ENCODE assay signal across 9 mouse cellular contexts in the genomic region with DNA sequence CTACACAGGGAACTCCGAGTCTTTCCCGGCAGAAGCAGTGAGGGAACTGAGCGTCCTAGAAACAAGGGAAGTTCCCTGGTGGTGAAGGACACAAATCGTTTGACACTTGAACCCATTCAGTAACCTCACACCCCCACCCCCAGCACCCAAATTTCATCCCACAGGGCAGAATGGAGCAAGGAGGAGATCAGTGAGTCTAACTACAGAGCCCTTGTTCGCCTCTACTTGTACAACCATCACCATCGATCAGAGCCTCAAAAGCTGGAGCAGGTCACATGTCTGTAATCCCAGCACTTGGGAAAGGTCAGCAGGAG. TPM values are rescaled to one million over a fixed set of nuclear protein-coding genes. Genes with fewer than 3 reads are reported as not detected.
DNase-seq lines count a peak whose midpoint lies in the region; ATAC-seq lines count a peak whose summit lies in the region.
"Had no signal": no experiment of that assay in that cellular context is flagged by ENCODE, and none has a peak within 500 bp of the region (broad histone marks: within the 10 kb centered on the region; RNA-seq: fewer than 3 reads in every experiment).

No protein-coding gene starts in this region.

- no peak for ATAC-seq in heart, embryonic 15.5 days (replicated peaks; ENCODE audit: insufficient number of reproducible peaks, insufficient read depth, low FRiP score, low read depth)
- ATAC-seq in midbrain, embryonic 15.5 days (replicated peaks) = no peak
- ATAC-seq in intestine, embryonic 16.5 days = no peak
- peak; percentile 1; the same call in 1 of the 2 replicates for ATAC-seq in stomach, embryonic 15.5 days (ENCODE audit: insufficient read depth, low FRiP score, low read depth)
- no peak for ATAC-seq in inflammation-experienced regulatory T-cells, adult 6 months

- H3K4me3 ChIP-seq in heart, embryonic 15.5 days = no peak overlapping the region
- no peak overlapping the region; the same call in 1 of the 2 replicates for H3K4me3 ChIP-seq in midbrain, embryonic 10.5 days
- H3K4me3 ChIP-seq in midbrain, embryonic 15.5 days = no peak overlapping the region
- 0 out of 2 replicates have a peak overlapping the region, but pooled peaks have one; percentile 63 for H3K4me3 ChIP-seq in intestine, embryonic 16.5 days (ENCODE audit: low read length)
- peak overlapping the region; percentile 65; the same call in 1 of the 2 replicates for H3K4me3 ChIP-seq in stomach, embryonic 15.5 days (replicated peaks)
- H3K4me3 ChIP-seq: neural tube, embryonic 12.5 days had no signal

- no peak overlapping the region for H3K9ac ChIP-seq in heart, embryonic 15.5 days
- H3K9ac ChIP-seq in midbrain, embryonic 15.5 days = no peak overlapping the region
- peak overlapping the region; percentile 53 for H3K9ac ChIP-seq in intestine, embryonic 16.5 days (ENCODE audit: low read depth, low read length)
- no peak overlapping the region for H3K9ac ChIP-seq in stomach, embryonic 15.5 days
- H3K9ac ChIP-seq: neural tube, embryonic 12.5 days had no signal

- peaks cover 7% of the 10 kb centered on the region for H3K27me3 ChIP-seq in heart, embryonic 15.5 days
- H3K27me3 ChIP-seq in midbrain, embryonic 10.5 days (ENCODE audit: low read depth, poor library complexity, severe bottlenecking) = no peaks in the 10 kb centered on the region; the same call in 1 of the 2 replicates
- H3K27me3 ChIP-seq in midbrain, embryonic 15.5 days (replicated peaks) = no peaks in the 10 kb centered on the region
- no peaks in the 10 kb centered on the region for H3K27me3 ChIP-seq in intestine, embryonic 16.5 days (replicated peaks; ENCODE audit: control insufficient read depth, insufficient read depth, low read length)
- no peaks in the 10 kb centered on the region for H3K27me3 ChIP-seq in stomach, embryonic 15.5 days (replicated peaks)
- H3K27me3 ChIP-seq: neural tube, embryonic 12.5 days had no signal

- WGBS in heart, embryonic 15.5 days = 43% methylated on average over 6 of the region's 6 CpGs
- 63% methylated on average over 6 of the region's 6 CpGs for WGBS in midbrain, embryonic 10.5 days
- WGBS in midbrain, embryonic 15.5 days = 61% methylated on average over 6 of the region's 6 CpGs
- 33% methylated on average over 6 of the region's 6 CpGs for WGBS in intestine, embryonic 16.5 days
- 28% methylated on average over 6 of the region's 6 CpGs for WGBS in stomach, embryonic 15.5 days

- DNase-seq in heart, adult 9 months (ENCODE audit: low spot score in 2 of 2) = no peak
- no peak for DNase-seq in midbrain, embryonic 10.5 days (ENCODE audit: low spot score)
- no peak for DNase-seq in layer of hippocampus, adult 11-12 months (ENCODE audit: low spot score)

- peak overlapping the region; percentile 90 for H3K27ac ChIP-seq in heart, embryonic 15.5 days
- peak overlapping the region; percentile 80; the same call in 1 of the 2 replicates for H3K27ac ChIP-seq in midbrain, embryonic 10.5 days (replicated peaks)
- H3K27ac ChIP-seq in midbrain, embryonic 15.5 days = no peak overlapping the region
- H3K27ac ChIP-seq in intestine, embryonic 16.5 days (ENCODE audit: low read length) = peak overlapping the region; percentile 97
- H3K27ac ChIP-seq in stomach, embryonic 15.5 days = peak overlapping the region; percentile 97
- H3K27ac ChIP-seq: neural tube, embryonic 12.5 days had no signal

- no peaks in the 10 kb centered on the region for H3K36me3 ChIP-seq in heart, embryonic 15.5 days
- H3K36me3 ChIP-seq in midbrain, embryonic 10.5 days = no peaks in the 10 kb centered on the region; the same call in 1 of the 2 replicates
- H3K36me3 ChIP-seq in midbrain, embryonic 15.5 days (replicated peaks) = no peaks in the 10 kb centered on the region
- H3K36me3 ChIP-seq in intestine, embryonic 16.5 days (ENCODE audit: control insufficient read depth, insufficient read depth, low read length) = no peaks in the 10 kb centered on the region
- peaks cover 6% of the 10 kb centered on the region; the same call in 1 of the 2 replicates for H3K36me3 ChIP-seq in stomach, embryonic 15.5 days
- H3K36me3 ChIP-seq: neural tube, embryonic 12.5 days had no signal

- H3K9me3 ChIP-seq in heart, embryonic 15.5 days (replicated peaks) = no peaks in the 10 kb centered on the region
- no peaks in the 10 kb centered on the region for H3K9me3 ChIP-seq in midbrain, embryonic 10.5 days (replicated peaks)
- no peaks in the 10 kb centered on the region for H3K9me3 ChIP-seq in midbrain, embryonic 15.5 days
- H3K9me3 ChIP-seq in intestine, embryonic 16.5 days (ENCODE audit: control insufficient read depth, low read length) = no peaks in the 10 kb centered on the region
- no peaks in the 10 kb centered on the region for H3K9me3 ChIP-seq in stomach, embryonic 15.5 days
- H3K9me3 ChIP-seq: neural tube, embryonic 12.5 days had no signal

- H3K4me2 ChIP-seq in heart, embryonic 15.5 days = peak overlapping the region; percentile 66
- H3K4me2 ChIP-seq in midbrain, embryonic 15.5 days = no peak overlapping the region
- peak overlapping the region; percentile 90 for H3K4me2 ChIP-seq in intestine, embryonic 16.5 days (ENCODE audit: low read depth, low read length)
- H3K4me2 ChIP-seq in stomach, embryonic 15.5 days = peak overlapping the region; percentile 73

- peaks cover 41% of the 10 kb centered on the region for H3K4me1 ChIP-seq in heart, embryonic 15.5 days (replicated peaks)
- peaks cover 44% of the 10 kb centered on the region for H3K4me1 ChIP-seq in midbrain, embryonic 10.5 days
- peaks cover 5% of the 10 kb centered on the region for H3K4me1 ChIP-seq in midbrain, embryonic 15.5 days
- peaks cover 34% of the 10 kb centered on the region for H3K4me1 ChIP-seq in intestine, embryonic 16.5 days (ENCODE audit: control insufficient read depth, insufficient read depth, low read length)
- H3K4me1 ChIP-seq in stomach, embryonic 15.5 days = peaks cover 39% of the 10 kb centered on the region

RNA-seq across cellular contexts. Expression of gene Ifitm2, which starts 0.7 kb away (rescaled TPM):
- polyA plus RNA-seq in heart, embryonic 15.5 days (2015; fragmentation: Nextera tagmentation; extraction: Ambion mirVana) = 459 and 624 TPM in 2 replicates
- 305 and 352 TPM in 2 replicates for polyA plus RNA-seq in midbrain, embryonic 10.5 days (2016; fragmentation: Nextera tagmentation; extraction: Ambion mirVana)
- polyA plus RNA-seq in midbrain, embryonic 15.5 days (2015; fragmentation: Nextera tagmentation; extraction: Ambion mirVana) = 135 and 145 TPM in 2 replicates
- polyA plus RNA-seq in intestine, embryonic 16.5 days (2015; fragmentation: Nextera tagmentation; extraction: Ambion mirVana) = 1,203 and 1,252 TPM in 2 replicates
- polyA plus RNA-seq in stomach, embryonic 15.5 days (2015; fragmentation: Nextera tagmentation; extraction: Ambion mirVana) = 1,181 and 1,379 TPM in 2 replicates
- 10 to 100 TPM; 60.0 to 93.0 (median 74.2) TPM for polyA plus RNA-seq in inflammation-experienced regulatory T-cells, adult 6 months (2017; shearing (Covaris generic))

RNA-seq across cellular contexts. Expression of gene Gm45717, which starts 0.8 kb away (rescaled TPM):
- polyA plus RNA-seq in heart, embryonic 15.5 days (2015; fragmentation: Nextera tagmentation; extraction: Ambion mirVana) = not detected in 2 replicates
- 0.42 TPM in 1 of 2 replicates, not detected in the other for polyA plus RNA-seq in midbrain, embryonic 10.5 days (2016; fragmentation: Nextera tagmentation; extraction: Ambion mirVana)
- not detected in 2 replicates for polyA plus RNA-seq in midbrain, embryonic 15.5 days (2015; fragmentation: Nextera tagmentation; extraction: Ambion mirVana)
- 1.0 TPM in 1 of 2 replicates, not detected in the other for polyA plus RNA-seq in intestine, embryonic 16.5 days (2015; fragmentation: Nextera tagmentation; extraction: Ambion mirVana)
- polyA plus RNA-seq in stomach, embryonic 15.5 days (2015; fragmentation: Nextera tagmentation; extraction: Ambion mirVana) = 0.40 and 0.71 TPM in 2 replicates
- polyA plus RNA-seq in inflammation-experienced regulatory T-cells, adult 6 months (2017; shearing (Covaris generic)) = not detected
- polyA plus RNA-seq: neural tube, embryonic 12.5 days had no signal

RNA-seq across cellular contexts. Expression of gene Ifitm5, which starts 6.4 kb away (rescaled TPM):
- polyA plus RNA-seq in heart, embryonic 15.5 days (2015; fragmentation: Nextera tagmentation; extraction: Ambion mirVana) = 1.6 and 2.5 TPM in 2 replicates
- 1.2 and 1.3 TPM in 2 replicates for polyA plus RNA-seq in midbrain, embryonic 10.5 days (2016; fragmentation: Nextera tagmentation; extraction: Ambion mirVana)
- polyA plus RNA-seq in midbrain, embryonic 15.5 days (2015; fragmentation: Nextera tagmentation; extraction: Ambion mirVana) = 0.65 and 1.1 TPM in 2 replicates
- 2.0 and 2.4 TPM in 2 replicates for polyA plus RNA-seq in intestine, embryonic 16.5 days (2015; fragmentation: Nextera tagmentation; extraction: Ambion mirVana)
- 3.2 and 3.6 TPM in 2 replicates for polyA plus RNA-seq in stomach, embryonic 15.5 days (2015; fragmentation: Nextera tagmentation; extraction: Ambion mirVana)
- polyA plus RNA-seq in inflammation-experienced regulatory T-cells, adult 6 months (2017; shearing (Covaris generic)) = under 1 TPM in 1 of 3 experiments, not detected in 2; 0.46 TPM

RNA-seq across cellular contexts. Expression of gene Ifitm1, which starts 10.5 kb away (rescaled TPM):
- polyA plus RNA-seq in heart, embryonic 15.5 days (2015; fragmentation: Nextera tagmentation; extraction: Ambion mirVana) = 11.7 and 49.8 TPM in 2 replicates
- 6.3 and 8.4 TPM in 2 replicates for polyA plus RNA-seq in midbrain, embryonic 10.5 days (2016; fragmentation: Nextera tagmentation; extraction: Ambion mirVana)
- polyA plus RNA-seq in midbrain, embryonic 15.5 days (2015; fragmentation: Nextera tagmentation; extraction: Ambion mirVana) = 14.9 and 18.8 TPM in 2 replicates
- polyA plus RNA-seq in intestine, embryonic 16.5 days (2015; fragmentation: Nextera tagmentation; extraction: Ambion mirVana) = 117 and 123 TPM in 2 replicates
- 179 and 209 TPM in 2 replicates for polyA plus RNA-seq in stomach, embryonic 15.5 days (2015; fragmentation: Nextera tagmentation; extraction: Ambion mirVana)
- polyA plus RNA-seq in inflammation-experienced regulatory T-cells, adult 6 months (2017; shearing (Covaris generic)) = 1 to 10 TPM in 1 of 3 experiments, under 1 TPM in 1, not detected in 1; 0.54 to 6.6 TPM

RNA-seq across cellular contexts. Expression of gene Pgghg, which starts 15.3 kb away (rescaled TPM):
- polyA plus RNA-seq in heart, embryonic 15.5 days (2015; fragmentation: Nextera tagmentation; extraction: Ambion mirVana) = 9.3 and 15.5 TPM in 2 replicates
- polyA plus RNA-seq in midbrain, embryonic 10.5 days (2016; fragmentation: Nextera tagmentation; extraction: Ambion mirVana) = 15.4 and 17.1 TPM in 2 replicates
- 6.2 and 8.4 TPM in 2 replicates for polyA plus RNA-seq in midbrain, embryonic 15.5 days (2015; fragmentation: Nextera tagmentation; extraction: Ambion mirVana)
- polyA plus RNA-seq in intestine, embryonic 16.5 days (2015; fragmentation: Nextera tagmentation; extraction: Ambion mirVana) = 23.4 and 23.6 TPM in 2 replicates
- polyA plus RNA-seq in stomach, embryonic 15.5 days (2015; fragmentation: Nextera tagmentation; extraction: Ambion mirVana) = 21.2 and 23.5 TPM in 2 replicates
- polyA plus RNA-seq in inflammation-experienced regulatory T-cells, adult 6 months (2017; shearing (Covaris generic)) = 10 to 100 TPM; 16.6 to 22.5 (median 18.2) TPM

Comparison
In these comparisons a context has a peak if more than half of its experiments do, and no peak if none do; other contexts are left out.
1. H3K4me3 ChIP-seq: peak in intestine, embryonic 16.5 days (single experiment) and stomach, embryonic 15.5 days (single experiment); none in heart, embryonic 15.5 days (single experiment), midbrain, embryonic 10.5 days (single experiment) and midbrain, embryonic 15.5 days (single experiment).